Mouse (Mus musculus) retina, embryonic 14.5 days (tissue): ENCODE results near the gene Card10.

Experiments
- DNase-seq: peaks from one replicate; pipeline ENCODE4 v3.0.0-alpha.2; 2015; ENCODE audit warnings: low spot score

Gene Card10

GRCm38 (mm10) chr15:78834233-78835005 lies 31.6 kb upstream of the Card10 start:
- no peak for DNase-seq

- no peak for DNase-seq
Measured at GRCm38 (mm10) chr15:78833582-78833981, 30.7 kb upstream of the Card10 start.

- DNase-seq, result peak; percentile 55
Measured at GRCm38 (mm10) chr15:78832701-78833123, 29.9 kb upstream of the Card10 start.

GRCm38 (mm10) chr15:78831720-78832657 lies 29.1 kb upstream of the Card10 start:
- no peak for DNase-seq

- no peak for DNase-seq
Measured at GRCm38 (mm10) chr15:78830742-78831719, 28.2 kb upstream of the Card10 start.

- DNase-seq, result no peak
Measured at GRCm38 (mm10) chr15:78829636-78830035, 26.8 kb upstream of the Card10 start.

GRCm38 (mm10) chr15:78828315-78828714 lies 25.5 kb upstream of the Card10 start:
- DNase-seq, result no peak

GRCm38 (mm10) chr15:78826213-78827204 lies 23.7 kb upstream of the Card10 start:
- DNase-seq, result peak; percentile 93

- no peak for DNase-seq
Measured at GRCm38 (mm10) chr15:78816074-78816391, 13.2 kb upstream of the Card10 start.

GRCm38 (mm10) chr15:78815314-78816073 lies 12.7 kb upstream of the Card10 start:
- DNase-seq, result no peak

GRCm38 (mm10) chr15:78813603-78814002 lies 10.8 kb upstream of the Card10 start:
- no peak for DNase-seq

- no peak for DNase-seq
Measured at GRCm38 (mm10) chr15:78810146-78810545, 7.3 kb upstream of the Card10 start.

- DNase-seq, result no peak
Measured at GRCm38 (mm10) chr15:78809739-78810138, 6.9 kb upstream of the Card10 start.

GRCm38 (mm10) chr15:78808980-78809379 lies 6.1 kb upstream of the Card10 start:
- no peak for DNase-seq

- DNase-seq, result no peak
Measured at GRCm38 (mm10) chr15:78807141-78807540, 4.3 kb upstream of the Card10 start.

GRCm38 (mm10) chr15:78806614-78807013 lies 3.8 kb upstream of the Card10 start:
- no peak for DNase-seq

- DNase-seq, result no peak
Measured at GRCm38 (mm10) chr15:78805351-78805750, 2.5 kb upstream of the Card10 start.

GRCm38 (mm10) chr15:78804326-78804725 lies 1.5 kb upstream of the Card10 start:
- DNase-seq, result no peak

GRCm38 (mm10) chr15:78803499-78803900 lies 658 bp upstream of the Card10 start:
- no peak for DNase-seq
